Mouse (Mus musculus) embryonic fibroblast, embryonic 13.5 days (primary cell): Measurements from ENCODE around the gene Asic1. TPM values are rescaled to one million over a fixed set of nuclear protein-coding genes. Genes with fewer than 3 reads are reported as not detected.

Source experiments
- H3K27ac ChIP-seq: 2 replicates; pipeline ENCODE4 v1.5.1; 2012; ENCODE audit warnings: low read length, control low read depth, inconsistent platforms; ENCODE audit not compliant: insufficient read depth
- H3K4me1 ChIP-seq: 2 replicates; pipeline ENCODE4 v1.6.1; 2011; ENCODE audit warnings: low read length; ENCODE audit not compliant: control insufficient read depth, insufficient read depth
- H3K4me3 ChIP-seq: 2 replicates; pipeline ENCODE4 v1.5.1; 2011; ENCODE audit warnings: mild to moderate bottlenecking, control low read depth, low read length; ENCODE audit not compliant: insufficient read depth
- CTCF ChIP-seq: IDR thresholded peaks from 2 replicates; pipeline ENCODE4 v1.5.1; 2011; ENCODE audit warnings: mild to moderate bottlenecking, control low read depth, low read length, moderate library complexity, borderline replicate concordance; ENCODE audit not compliant: insufficient read depth
- POLR2A ChIP-seq: IDR thresholded peaks from 2 replicates; pipeline ENCODE4 v1.6.1; 2011; ENCODE audit warnings: low read depth, mild to moderate bottlenecking, control low read depth, low read length, moderate library complexity
- polyA plus RNA-seq: library from polyadenylated mRNA; stranded (reverse); fragments of >200 nt; gene quantifications from 2 replicates; pipeline ENCODE4 v1.2.4, GENCODE M21; 2011; ENCODE audit warnings: low read depth; ENCODE audit not compliant: missing spikeins, insufficient read length

Asic1 gene
- polyA plus RNA-seq, 1 experiment = 1.0 TPM

GRCm38 (mm10) chr15:99717386-99718334, 47.5 kb downstream of the Asic1 start, which contains the start of gene Gpd1:
Gpd1 (plus strand) TSS chr15:99717515.
- no peak within 1 kb of the TSS for H3K27ac ChIP-seq
- H3K4me1 ChIP-seq = no peaks in the 10 kb centered on the region
- no peak for TF ChIP-seq POLR2A
- TF ChIP-seq CTCF = no peak
- H3K4me3 ChIP-seq = no peak within 1 kb of the TSS

- Histone ChIP-seq H3K27ac (no peak overlapping the region), H3K4me3 (no peak overlapping the region), H3K4me1 (0 out of 2 replicates have a peak, but pooled peaks cover 2% of the 10 kb centered on the region)
- TF ChIP-seq CTCF (no peak), POLR2A (no peak)
Measured at GRCm38 (mm10) chr15:99718461-99719021, 48.4 kb downstream of the Asic1 start.

- H3K4me1 ChIP-seq = 0 out of 2 replicates have a peak, but pooled peaks cover 7% of the 10 kb centered on the region
- no peak overlapping the region for H3K4me3 ChIP-seq
- TF ChIP-seq CTCF (no peak), POLR2A (no peak)
- no peak overlapping the region for H3K27ac ChIP-seq
Measured at GRCm38 (mm10) chr15:99719865-99720264, 49.7 kb downstream of the Asic1 start.

DNA sequence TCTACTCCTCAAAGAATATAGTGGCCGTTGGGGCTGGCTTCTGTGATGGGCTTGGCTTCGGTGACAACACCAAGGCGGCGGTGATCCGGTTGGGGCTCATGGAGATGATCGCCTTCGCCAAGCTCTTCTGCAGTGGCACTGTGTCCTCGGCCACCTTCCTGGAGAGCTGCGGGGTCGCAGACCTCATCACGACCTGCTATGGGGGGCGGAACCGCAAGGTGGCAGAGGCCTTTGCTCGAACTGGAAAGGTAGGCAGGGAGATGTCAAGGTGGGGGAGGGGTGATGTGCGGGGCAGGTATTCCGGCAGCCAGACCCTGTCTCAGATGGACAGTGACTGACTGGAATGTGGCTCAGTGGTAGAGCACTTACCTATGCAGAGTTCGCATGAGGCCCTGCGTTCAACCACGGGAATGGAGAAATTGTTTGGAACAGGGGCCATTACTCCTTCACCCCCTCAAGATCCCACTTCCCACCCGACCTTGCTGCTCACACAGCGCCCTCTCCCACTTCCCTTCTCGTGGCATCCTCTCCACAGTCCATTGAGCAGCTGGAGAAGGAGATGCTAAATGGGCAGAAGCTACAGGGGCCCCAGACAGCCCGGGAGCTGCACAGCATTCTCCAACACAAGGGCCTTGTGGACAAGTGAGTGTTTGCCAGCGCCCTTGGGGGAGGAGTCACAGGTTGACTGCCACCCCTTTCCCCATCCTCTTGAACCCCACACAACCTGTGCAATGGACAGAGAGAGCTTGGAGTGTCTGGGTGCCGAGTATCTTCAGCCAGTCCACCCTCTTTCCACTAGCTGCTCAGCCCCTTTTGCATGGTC, 52.0 kb downstream of the Asic1 start:
- Histone ChIP-seq H3K4me3 (no peak overlapping the region), H3K27ac (no peak overlapping the region), H3K4me1 (0 out of 2 replicates have a peak, but pooled peaks cover 7% of the 10 kb centered on the region)
- TF ChIP-seq CTCF = no peak
- no peak for TF ChIP-seq POLR2A

- no peak for TF ChIP-seq POLR2A
- no peak for TF ChIP-seq CTCF
- H3K27ac ChIP-seq = peak overlapping the region; percentile 92; the same call in 1 of the 2 replicates
Measured at GRCm38 (mm10) chr15:99723120-99723514, 52.9 kb downstream of the Asic1 start.

GRCm38 (mm10) chr15:99723515-99724291, 53.5 kb downstream of the Asic1 start:
- peak overlapping the region; percentile 92 for H3K27ac ChIP-seq
- no peak overlapping the region for H3K4me3 ChIP-seq
- 0 out of 2 replicates have a peak, but pooled peaks cover 7% of the 10 kb centered on the region for H3K4me1 ChIP-seq
- TF ChIP-seq POLR2A (peak; percentile 21; the same call in 1 of the 2 replicates), CTCF (no peak)

More at GRCm38 (mm10) chr15:99723120-99723514, 52.9 kb downstream of the Asic1 start:
- H3K4me1 ChIP-seq = 0 out of 2 replicates have a peak, but pooled peaks cover 7% of the 10 kb centered on the region
- H3K4me3 ChIP-seq = no peak overlapping the region

- no peak overlapping the region for H3K4me3 ChIP-seq
Measured at GRCm38 (mm10) chr15:99724292-99725021, 54.3 kb downstream of the Asic1 start.

DNA sequence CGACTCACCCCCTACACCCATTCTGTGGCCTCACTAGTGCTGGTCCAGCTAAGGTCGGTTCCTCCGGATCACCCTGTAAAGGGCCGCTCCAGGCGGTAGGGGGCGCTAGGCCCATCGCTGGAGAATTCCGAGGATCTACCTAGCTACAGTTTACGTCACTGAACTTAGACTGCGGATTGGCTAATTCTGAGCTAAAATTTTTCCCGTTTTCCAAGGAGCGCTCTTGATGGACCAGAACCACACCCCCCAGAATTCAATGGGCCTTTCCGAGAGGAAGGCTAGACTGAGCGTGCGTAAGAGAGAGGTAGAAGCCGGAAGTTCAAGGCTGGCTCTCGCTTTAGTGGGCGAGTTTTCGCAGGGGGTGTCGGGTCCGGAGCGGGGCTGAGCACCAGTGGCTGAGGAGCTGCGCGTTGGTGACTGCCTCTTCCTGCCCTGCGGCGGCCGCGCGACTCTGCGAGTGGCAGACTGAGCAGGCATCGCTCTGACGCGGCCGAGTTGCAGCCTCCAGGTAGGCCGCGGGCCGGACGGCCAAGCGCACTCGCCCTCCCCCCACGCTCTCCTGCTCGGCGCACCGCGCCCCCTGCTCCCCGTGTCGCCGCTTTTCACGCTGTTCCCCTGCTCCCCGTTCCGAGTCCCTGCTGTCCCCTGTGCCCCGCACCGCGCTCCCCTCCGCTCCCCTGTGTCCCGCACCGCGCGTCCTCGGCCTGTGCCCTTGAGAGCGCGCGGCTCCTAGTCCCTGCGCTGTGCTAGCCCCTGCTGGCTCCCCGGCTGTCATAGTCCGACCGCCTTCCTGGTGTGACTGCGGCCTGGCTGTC, 55.4 kb downstream of the Asic1 start, which contains the start of gene Cox14:
Cox14 (plus strand) TSS at position 278 of the 815 bp plus-strand sequence.
- peak; percentile 91 for TF ChIP-seq POLR2A
- TF ChIP-seq CTCF = peak; percentile 89
- peak within 1 kb of the TSS; percentile 91 for H3K4me3 ChIP-seq
- peak within 1 kb of the TSS; percentile 92 for H3K27ac ChIP-seq
- 0 out of 2 replicates have a peak, but pooled peaks cover 7% of the 10 kb centered on the region for H3K4me1 ChIP-seq

More at GRCm38 (mm10) chr15:99724292-99725021, 54.3 kb downstream of the Asic1 start:
- Histone ChIP-seq H3K4me1 (0 out of 2 replicates have a peak, but pooled peaks cover 7% of the 10 kb centered on the region), H3K27ac (peak overlapping the region; percentile 92)
- TF ChIP-seq CTCF = no peak
- 0 out of 2 replicates have a peak, but pooled peaks have one; percentile 29 for TF ChIP-seq POLR2A
